Mouse (Mus musculus): ENCODE measurements at regions not wholly inside any gene's neighbourhood (a gene's known extent, or its start where the extent isn't known, plus 50 kb on each side); places are given as distances from the start of the nearest gene placed in this dataset.
A peak's percentile ranks its signal among the peaks of the same experiment; 100 is the strongest.

- DNase-seq, result no peak
Observed at GRCm38 (mm10) chr4:66622650-66623394, 204.6 kb upstream of the Tlr4 start.

- DNase-seq, result no peak
Observed at GRCm38 (mm10) chr4:66618811-66619440, 208.5 kb upstream of the Tlr4 start.

- no peak for DNase-seq
Observed at GRCm38 (mm10) chr4:66617743-66618736, 209.3 kb upstream of the Tlr4 start.

GRCm38 (mm10) chr4:66617101-66617500, 210.3 kb upstream of the Tlr4 start:
- no peak for DNase-seq

GRCm38 (mm10) chr4:66604849-66605248, 200.4 kb upstream of the Astn2 start:
- DNase-seq, result no peak

- DNase-seq, result no peak
Observed at GRCm38 (mm10) chr4:66598737-66599136, 194.3 kb upstream of the Astn2 start.

GRCm38 (mm10) chr4:66586647-66587046, 182.2 kb upstream of the Astn2 start:
- DNase-seq, result no peak

GRCm38 (mm10) chr4:66586166-66586565, 181.8 kb upstream of the Astn2 start:
- DNase-seq, result no peak

- DNase-seq, result no peak
Observed at GRCm38 (mm10) chr4:66556936-66557335, 152.5 kb upstream of the Astn2 start.

GRCm38 (mm10) chr4:66550306-66551104, 146.1 kb upstream of the Astn2 start:
- DNase-seq, result no peak

GRCm38 (mm10) chr4:66542833-66543436, 138.5 kb upstream of the Astn2 start:
- no peak for DNase-seq

GRCm38 (mm10) chr4:66524456-66524855, 120.0 kb upstream of the Astn2 start:
- DNase-seq, result no peak

GRCm38 (mm10) chr4:66523886-66524245, 119.5 kb upstream of the Astn2 start:
- no peak for DNase-seq

GRCm38 (mm10) chr4:66523238-66523885, 119.0 kb upstream of the Astn2 start:
- DNase-seq, result peak; percentile 71

GRCm38 (mm10) chr4:66522097-66522809, 117.8 kb upstream of the Astn2 start:
- DNase-seq, result no peak

- no peak for DNase-seq
Observed at GRCm38 (mm10) chr4:66520796-66521195, 116.4 kb upstream of the Astn2 start.

GRCm38 (mm10) chr4:66515815-66516214, 111.4 kb upstream of the Astn2 start:
- no peak for DNase-seq

GRCm38 (mm10) chr4:66483496-66483895, 79.1 kb upstream of the Astn2 start:
- no peak for DNase-seq

- no peak for DNase-seq
Observed at GRCm38 (mm10) chr4:66482495-66483291, 78.3 kb upstream of the Astn2 start.

Measured in embryo, embryonic 11 days (tissue).